Mouse (Mus musculus) ES-Bruce4 (cell line): ENCODE data around the gene Kcnip3.

Experiments used
- CTCF ChIP-seq: IDR thresholded peaks from one replicate; pipeline ENCODE4 v1.8.1; 2011; ENCODE audit warnings: low read depth, low read length
- POLR2A ChIP-seq: IDR thresholded peaks from one replicate; pipeline ENCODE4 v1.8.1; 2011; ENCODE audit warnings: low read length; ENCODE audit not compliant: insufficient read depth

DNA sequence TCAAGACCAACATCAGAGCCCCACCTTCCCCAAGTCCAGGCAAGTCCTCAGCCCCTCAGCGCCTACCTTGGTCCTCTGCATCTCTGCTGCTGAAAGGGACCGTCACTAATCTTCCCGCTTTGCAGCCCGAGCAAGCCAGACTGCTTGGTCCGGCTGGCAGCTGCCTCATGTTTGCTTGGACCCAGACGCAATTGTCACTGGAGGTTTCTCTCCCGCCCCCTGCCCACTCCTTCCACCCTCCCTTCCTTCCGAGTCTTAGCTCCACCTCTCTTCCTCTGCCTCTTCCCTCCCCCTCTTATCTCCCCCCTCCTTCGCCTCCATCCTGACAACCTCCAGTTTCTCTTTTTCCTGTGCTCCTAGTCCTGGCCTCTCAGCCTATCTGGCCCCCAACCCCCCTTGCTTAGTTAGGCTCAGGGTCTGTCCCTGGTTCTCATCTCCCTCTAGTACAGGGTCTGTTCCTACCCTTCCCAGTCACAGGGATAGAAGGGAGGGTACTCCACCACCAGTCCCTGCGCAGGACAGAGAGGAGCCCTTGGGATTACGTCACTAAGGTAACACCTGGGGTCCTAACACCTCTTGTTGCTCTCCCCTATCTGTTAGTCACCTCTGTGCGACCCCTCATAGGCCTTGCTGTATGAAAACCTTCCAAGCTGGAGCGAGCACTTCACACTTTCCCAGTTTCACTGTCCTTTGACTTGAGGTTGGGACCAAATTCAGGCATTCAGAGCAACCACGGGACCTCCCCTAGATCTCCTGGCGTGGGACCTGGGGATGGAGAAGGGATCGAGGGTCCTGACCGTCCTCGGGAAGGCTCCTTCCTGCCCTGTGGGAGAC lies 505 bp downstream of the Kcnip3 start:
- TF ChIP-seq CTCF (no peak), POLR2A (no peak)
